Mouse (Mus musculus) ES-Bruce4 (cell line): ENCODE data around the gene Phex. TPM values are rescaled to one million over a fixed set of nuclear protein-coding genes. Genes with fewer than 3 reads are reported as not detected.

Experiments used
- H3K27ac ChIP-seq: 2 replicates; pipeline ENCODE4 v1.5.1; 2012; ENCODE audit warnings: low read length, inconsistent platforms; ENCODE audit not compliant: insufficient read depth
- H3K27me3 ChIP-seq: 2 replicates; pipeline ENCODE4 v1.6.1; 2012; ENCODE audit warnings: mild to moderate bottlenecking, low read length, inconsistent platforms; ENCODE audit not compliant: control insufficient read depth, poor library complexity, insufficient read depth, severe bottlenecking
- H3K36me3 ChIP-seq: 2 replicates; pipeline ENCODE4 v1.6.1; 2012; ENCODE audit warnings: inconsistent platforms, mild to moderate bottlenecking, low read length, moderate library complexity; ENCODE audit not compliant: control insufficient read depth, poor library complexity, insufficient read depth, severe bottlenecking
- H3K4me1 ChIP-seq: one replicate; pipeline ENCODE4 v1.8.1; 2011; ENCODE audit warnings: low read length; ENCODE audit not compliant: control insufficient read depth, insufficient read depth
- H3K4me3 ChIP-seq: 2 replicates; pipeline ENCODE4 v1.5.1; 2011; ENCODE audit warnings: low read depth, mild to moderate bottlenecking, low read length
- H3K9ac ChIP-seq: 2 replicates; pipeline ENCODE4 v1.6.1; 2012; ENCODE audit warnings: low read depth, mild to moderate bottlenecking, inconsistent platforms; ENCODE audit not compliant: poor library complexity, severe bottlenecking
- H3K9me3 ChIP-seq: replicated peaks from 2 replicates; pipeline ENCODE4 v1.6.1; 2012; ENCODE audit warnings: mild to moderate bottlenecking, low read length, inconsistent platforms; ENCODE audit not compliant: control insufficient read depth, poor library complexity, insufficient read depth, severe bottlenecking
- CTCF ChIP-seq: IDR thresholded peaks from one replicate; pipeline ENCODE4 v1.8.1; 2011; ENCODE audit warnings: low read depth, low read length
- EP300 ChIP-seq: IDR thresholded peaks from 2 replicates; pipeline ENCODE4 v1.6.1; 2011; ENCODE audit warnings: low read depth, low read length; ENCODE audit not compliant: insufficient read depth
- POLR2A ChIP-seq: IDR thresholded peaks from one replicate; pipeline ENCODE4 v1.8.1; 2011; ENCODE audit warnings: low read length; ENCODE audit not compliant: insufficient read depth
- polyA plus RNA-seq: library from polyadenylated mRNA; stranded (reverse); fragments of >200 nt; gene quantifications from 2 replicates; pipeline ENCODE4 v1.2.4, GENCODE M21; 2011; ENCODE audit warnings: low read depth; ENCODE audit not compliant: missing spikeins, insufficient read depth, insufficient read length

Phex gene
- polyA plus RNA-seq = 0.11 and 0.39 TPM in 2 replicates

GRCm38 (mm10) chrX:157415212-157415611 lies at the start of gene Phex:
Gene Phex (minus strand): TSS chrX:157415312.
- no peaks in the 10 kb centered on the region for H3K36me3 ChIP-seq
- no peak within 1 kb of the TSS for H3K9ac ChIP-seq
- no peak within 1 kb of the TSS for H3K4me3 ChIP-seq
- no peak within 1 kb of the TSS for H3K27ac ChIP-seq
- no peaks in the 10 kb centered on the region for H3K27me3 ChIP-seq
- no peaks in the 10 kb centered on the region for H3K9me3 ChIP-seq
- no peaks in the 10 kb centered on the region for H3K4me1 ChIP-seq
- TF ChIP-seq EP300 = no peak
- no peak for TF ChIP-seq CTCF
- TF ChIP-seq POLR2A = no peak

DNA sequence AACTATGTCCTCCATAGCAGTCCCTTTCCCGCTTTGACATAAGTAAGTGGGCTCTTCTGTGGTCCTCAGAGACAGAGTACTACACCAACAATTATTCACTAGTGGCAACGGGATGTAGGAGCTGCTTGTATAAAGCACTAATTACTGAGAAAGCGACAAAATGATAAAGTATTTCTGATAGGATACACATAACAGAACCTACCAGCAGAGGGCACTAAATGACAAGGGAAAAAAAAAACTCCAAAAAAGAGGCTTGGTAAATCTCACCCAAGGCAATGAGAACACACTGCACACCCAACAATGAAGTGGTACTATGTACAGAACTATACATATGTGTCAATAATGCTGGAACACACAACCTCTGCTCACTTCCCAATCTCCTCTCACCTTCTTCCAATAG lies 47.6 kb upstream of the Phex start:
- TF ChIP-seq EP300 (no peak), POLR2A (no peak), CTCF (no peak)
- H3K27ac ChIP-seq = no peak overlapping the region
- H3K9me3 ChIP-seq = no peaks in the 10 kb centered on the region
- H3K4me1 ChIP-seq = no peaks in the 10 kb centered on the region
- no peak overlapping the region for H3K4me3 ChIP-seq
- H3K9ac ChIP-seq = no peak overlapping the region
- peaks cover 5% of the 10 kb centered on the region for H3K36me3 ChIP-seq
- H3K27me3 ChIP-seq = no peaks in the 10 kb centered on the region

GRCm38 (mm10) chrX:157454430-157454829 lies 39.3 kb upstream of the Phex start:
- H3K36me3 ChIP-seq = no peaks in the 10 kb centered on the region; the same call in 1 of the 2 replicates
- H3K4me3 ChIP-seq = no peak overlapping the region
- H3K27me3 ChIP-seq = no peaks in the 10 kb centered on the region
- H3K27ac ChIP-seq = no peak overlapping the region
- TF ChIP-seq POLR2A (no peak), CTCF (peak; percentile 33)
- H3K9ac ChIP-seq = no peak overlapping the region
- H3K4me1 ChIP-seq = no peaks in the 10 kb centered on the region
- H3K9me3 ChIP-seq = no peaks in the 10 kb centered on the region

- H3K9me3 ChIP-seq = no peaks in the 10 kb centered on the region
- no peaks in the 10 kb centered on the region for H3K36me3 ChIP-seq
- H3K27ac ChIP-seq = no peak overlapping the region
- no peak overlapping the region for H3K4me3 ChIP-seq
- peaks cover 3% of the 10 kb centered on the region for H3K4me1 ChIP-seq
- no peak overlapping the region for H3K9ac ChIP-seq
- no peaks in the 10 kb centered on the region for H3K27me3 ChIP-seq
- TF ChIP-seq EP300 = peak; percentile 67
- TF ChIP-seq CTCF = no peak
These were observed 33.9 kb upstream of the Phex start for GRCm38 (mm10) chrX:157449000-157449399.

DNA sequence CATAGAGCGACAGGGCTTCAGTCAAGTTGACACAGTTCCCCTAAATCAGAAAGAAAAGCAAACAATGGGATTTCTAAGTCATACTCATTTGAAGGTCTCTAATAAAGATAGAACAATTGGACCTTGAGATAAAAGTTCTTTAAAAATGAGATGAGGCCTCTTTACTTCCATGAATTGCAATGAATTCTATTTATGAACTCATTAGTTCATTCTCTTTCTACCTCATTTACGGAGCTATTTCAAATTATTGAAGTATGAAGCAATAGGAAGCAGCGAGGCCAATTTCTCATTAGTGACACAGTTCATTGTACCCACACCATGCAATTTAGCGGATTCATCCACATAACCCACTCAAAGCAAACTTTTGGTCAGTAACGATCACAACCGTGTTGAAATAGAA lies 32.3 kb upstream of the Phex start:
- H3K9me3 ChIP-seq = no peaks in the 10 kb centered on the region
- no peak overlapping the region for H3K27ac ChIP-seq
- H3K4me1 ChIP-seq = peaks cover 3% of the 10 kb centered on the region
- H3K36me3 ChIP-seq = no peaks in the 10 kb centered on the region; the same call in 1 of the 2 replicates
- H3K4me3 ChIP-seq = no peak overlapping the region
- H3K27me3 ChIP-seq = no peaks in the 10 kb centered on the region
- no peak overlapping the region for H3K9ac ChIP-seq
- TF ChIP-seq CTCF = no peak
- TF ChIP-seq EP300 = no peak
- TF ChIP-seq POLR2A = no peak

DNA sequence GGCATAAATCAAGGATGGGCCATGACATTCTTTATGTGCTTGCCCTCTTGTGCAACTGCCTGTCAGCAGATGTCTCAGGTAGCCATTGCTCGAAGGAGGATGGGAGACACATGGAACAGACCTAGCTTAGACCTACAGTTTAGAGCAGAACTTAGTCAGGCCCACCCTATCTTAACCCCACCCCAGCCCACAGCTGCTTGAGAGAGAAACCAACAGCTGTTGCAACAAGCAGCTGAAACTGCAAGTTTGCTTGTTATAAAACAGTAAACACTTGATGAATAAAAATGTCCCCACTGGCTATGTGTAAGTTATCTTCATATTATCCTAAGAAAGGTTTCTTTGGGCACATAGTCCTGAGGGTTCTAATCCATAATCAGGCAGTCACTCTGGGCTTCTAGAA lies 19.7 kb upstream of the Phex start:
- H3K9me3 ChIP-seq = no peaks in the 10 kb centered on the region
- no peak overlapping the region for H3K9ac ChIP-seq
- no peaks in the 10 kb centered on the region for H3K27me3 ChIP-seq
- H3K4me1 ChIP-seq = no peaks in the 10 kb centered on the region
- H3K27ac ChIP-seq = no peak overlapping the region
- H3K4me3 ChIP-seq = no peak overlapping the region
- no peaks in the 10 kb centered on the region for H3K36me3 ChIP-seq
- TF ChIP-seq CTCF (no peak), POLR2A (no peak), EP300 (no peak)
